Mouse (Mus musculus): Measurements from ENCODE around the gene Nsa2.

The Nsa2 gene

GRCm38 (mm10) chr13:97086316-97086715, 51.4 kb downstream of the Nsa2 start:
- no peak for DNase-seq

GRCm38 (mm10) chr13:97082432-97082831, 55.3 kb downstream of the Nsa2 start:
- DNase-seq: no peak

- DNase-seq: no peak
Observed at GRCm38 (mm10) chr13:97080615-97081014, 57.1 kb downstream of the Nsa2 start.

- DNase-seq: peak; percentile 78
Observed at GRCm38 (mm10) chr13:97080201-97080600, 57.5 kb downstream of the Nsa2 start.
